Mouse (Mus musculus) cerebellum, adult 2 months (tissue): ENCODE data around the gene Slc30a4. TPM values are rescaled to one million over a fixed set of nuclear protein-coding genes. Genes with fewer than 3 reads are reported as not detected.

Source experiments
- DNase-seq, 2 experiments: peaks; one replicate each; pipeline ENCODE4 v3.0.0; 2021
- H3K27ac ChIP-seq: fragments of 200-500 bp; 2 replicates; pipeline ENCODE4 v1.5.1; 2012; ENCODE audit warnings: low read length, control low read depth, inconsistent platforms; ENCODE audit not compliant: insufficient read depth
- H3K27me3 ChIP-seq: fragments of 200-500 bp; 2 replicates; pipeline ENCODE4 v1.6.1; 2012; ENCODE audit warnings: inconsistent platforms, mild to moderate bottlenecking, low read length, moderate library complexity; ENCODE audit not compliant: control insufficient read depth, insufficient read depth
- H3K4me1 ChIP-seq: fragments of 200-500 bp; 2 replicates; pipeline ENCODE4 v1.6.1; 2011; ENCODE audit warnings: low read length; ENCODE audit not compliant: control insufficient read depth, insufficient read depth
- H3K4me3 ChIP-seq: fragments of 200-500 bp; replicated peaks from 2 replicates; pipeline ENCODE3; 2011; ENCODE audit warnings: mild to moderate bottlenecking, low read depth, low read length, control low read depth; ENCODE audit not compliant: insufficient read depth
- CTCF ChIP-seq: fragments of 200-500 bp; IDR thresholded peaks from 2 replicates; pipeline ENCODE4 v1.5.1; 2011; ENCODE audit warnings: low read depth, mild to moderate bottlenecking, control low read depth, low read length, moderate library complexity, borderline replicate concordance; ENCODE audit not compliant: insufficient read depth
- POLR2A ChIP-seq: fragments of 200-500 bp; IDR thresholded peaks from 2 replicates; pipeline ENCODE4 v1.6.1; 2011; ENCODE audit warnings: low read length, control low read depth, borderline replicate concordance; ENCODE audit not compliant: insufficient read depth
- WGBS: fragments of 180-500 bp; shearing (Covaris S2); methylation state at CpG from one replicate; pipeline ENCODE4 v1.1.7; 2018; 5-methylcytosine and 5-hydroxymethylcytosine counted together
- polyA plus RNA-seq: library from polyadenylated mRNA; depleted of rRNA; stranded (reverse); fragments of >200 nt; gene quantifications from 2 replicates; pipeline ENCODE4 v1.2.3, GENCODE M21; 2012; rRNA removed

The Slc30a4 gene
- polyA plus RNA-seq, 1 experiment, result 18.4 TPM

DNA sequence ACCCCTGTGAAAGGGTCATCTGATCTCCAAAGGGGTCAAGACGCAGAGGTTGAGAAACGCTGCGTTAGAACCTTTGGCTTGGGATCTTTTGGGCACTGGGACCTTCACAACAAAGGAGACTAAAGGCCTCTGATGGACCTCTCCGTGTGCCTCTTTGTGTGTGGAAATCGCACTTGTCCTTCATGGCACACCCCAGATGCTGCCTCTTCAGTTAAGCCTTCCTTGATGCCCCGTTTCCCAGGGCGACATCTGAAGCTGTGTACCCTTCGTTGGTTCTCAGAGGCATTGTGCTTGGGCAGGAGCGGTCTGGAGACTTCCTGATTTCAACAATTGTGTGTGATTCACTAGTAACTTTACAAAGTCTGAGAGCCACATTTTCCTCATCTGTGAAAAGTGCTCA is 45.7 kb downstream of the Slc30a4 start:
- WGBS, result 45% methylated on average over 9 of the region's 9 CpGs
- DNase-seq, result no peak
- Histone ChIP-seq H3K4me3 (no peak overlapping the region), H3K4me1 (no peaks in the 10 kb centered on the region), H3K27ac (no peak overlapping the region), H3K27me3 (no peaks in the 10 kb centered on the region)
- TF ChIP-seq POLR2A (no peak), CTCF (no peak)

DNA sequence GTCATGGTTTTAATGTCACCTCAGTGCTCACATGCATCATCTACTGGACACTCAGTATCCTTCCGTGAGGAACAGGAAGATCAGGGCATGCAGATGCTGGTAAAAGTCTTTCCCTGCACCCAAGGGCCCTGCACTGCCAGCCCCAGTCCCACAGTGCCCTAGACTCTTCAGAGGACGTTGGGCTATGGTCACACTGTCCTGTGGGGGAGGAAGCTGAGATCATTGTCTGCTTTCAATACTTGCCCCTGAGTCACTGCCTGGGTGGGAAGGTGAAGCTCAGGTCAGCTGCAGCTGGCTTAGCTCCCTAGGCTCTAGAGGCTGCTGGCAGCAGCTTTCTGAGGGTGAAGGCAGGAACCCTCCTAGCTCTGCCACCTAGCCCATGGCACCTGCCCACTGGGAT is 46.4 kb downstream of the Slc30a4 start:
- no peaks in the 10 kb centered on the region for H3K4me1 ChIP-seq
- 61% methylated on average over 2 of the region's 2 CpGs for WGBS
- no peak for DNase-seq
- TF ChIP-seq POLR2A (no peak), CTCF (no peak)
- H3K27ac ChIP-seq, result no peak overlapping the region
- H3K4me3 ChIP-seq, result no peak overlapping the region
- H3K27me3 ChIP-seq, result no peaks in the 10 kb centered on the region

DNA sequence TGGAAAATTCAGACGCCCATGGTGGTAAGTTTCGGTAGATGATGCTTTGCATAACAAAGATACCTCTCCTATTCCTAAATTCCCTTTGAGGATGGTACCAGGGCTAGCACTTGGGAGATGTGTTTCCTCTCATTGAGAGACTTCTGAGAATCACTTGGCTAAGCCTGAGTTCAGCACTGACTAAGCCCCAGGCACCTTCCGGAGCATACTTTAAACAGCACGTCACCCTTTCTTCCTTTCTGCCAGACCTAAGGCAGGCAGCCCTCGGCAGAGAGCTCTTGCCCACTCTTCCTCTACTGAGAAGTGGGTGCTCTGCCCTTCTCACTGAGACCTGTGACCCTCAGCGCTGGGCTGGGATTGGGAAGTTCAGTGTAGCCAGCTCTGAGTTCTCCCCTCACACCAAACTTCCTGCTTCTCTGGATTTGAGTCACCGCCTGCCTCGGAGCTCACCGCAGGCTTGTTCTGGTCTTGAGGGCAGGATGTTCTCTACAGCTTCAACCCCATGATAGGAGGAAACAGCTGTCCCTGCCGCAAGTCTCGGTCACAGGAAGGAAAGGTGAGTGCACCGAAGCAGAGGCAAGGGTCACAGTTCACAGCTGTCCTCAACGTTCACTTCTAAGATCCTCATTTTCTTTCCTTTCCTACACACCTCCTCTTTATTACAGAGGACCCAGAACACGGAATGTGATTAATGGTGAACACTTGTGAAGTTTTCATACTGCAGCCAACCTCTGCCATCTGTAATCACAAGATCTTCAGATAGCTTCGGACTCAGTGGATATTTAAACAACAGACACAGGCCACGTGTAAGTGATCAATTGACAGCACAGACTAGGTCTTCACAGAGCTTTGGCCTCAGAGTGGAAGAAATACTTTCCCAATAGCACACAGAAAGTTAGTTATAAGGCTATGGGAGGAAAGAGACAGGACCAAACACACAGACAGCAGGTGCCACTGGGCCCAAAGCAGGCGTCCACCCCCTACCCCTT is 50.1 kb downstream of the Slc30a4 start:
- TF ChIP-seq POLR2A (no peak), CTCF (no peak)
- DNase-seq, result no peak
- no peaks in the 10 kb centered on the region for H3K4me1 ChIP-seq
- H3K4me3 ChIP-seq, result no peak overlapping the region
- 75% methylated on average over 17 of the region's 17 CpGs for WGBS
- H3K27me3 ChIP-seq, result no peaks in the 10 kb centered on the region
- H3K27ac ChIP-seq, result no peak overlapping the region

DNA sequence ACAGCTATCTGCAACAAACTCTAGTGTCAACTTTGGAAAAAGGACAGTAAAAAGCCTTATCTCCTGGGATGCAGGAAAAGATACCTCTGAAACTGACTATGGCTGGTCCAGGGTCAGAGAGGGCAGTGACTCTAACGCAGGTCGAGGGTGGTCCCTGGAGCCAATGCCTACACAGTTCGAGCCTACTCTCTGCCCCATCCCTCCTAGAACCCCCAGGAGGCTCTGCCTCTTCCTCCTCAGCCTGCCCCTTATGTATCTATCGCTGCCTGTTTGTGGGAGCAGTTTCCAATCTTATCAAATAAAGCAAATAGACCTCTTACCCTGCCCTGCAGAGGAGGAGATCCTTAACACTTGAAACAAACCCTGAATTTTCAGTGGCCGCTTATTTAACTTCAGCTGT is 63.8 kb downstream of the Slc30a4 start:
- no peaks in the 10 kb centered on the region for H3K27me3 ChIP-seq
- H3K4me1 ChIP-seq, result no peaks in the 10 kb centered on the region
- TF ChIP-seq CTCF (no peak), POLR2A (no peak)
- H3K27ac ChIP-seq, result no peak overlapping the region
- DNase-seq, result no peak
- 69% methylated on average over 5 of the region's 5 CpGs for WGBS
- no peak overlapping the region for H3K4me3 ChIP-seq

DNA sequence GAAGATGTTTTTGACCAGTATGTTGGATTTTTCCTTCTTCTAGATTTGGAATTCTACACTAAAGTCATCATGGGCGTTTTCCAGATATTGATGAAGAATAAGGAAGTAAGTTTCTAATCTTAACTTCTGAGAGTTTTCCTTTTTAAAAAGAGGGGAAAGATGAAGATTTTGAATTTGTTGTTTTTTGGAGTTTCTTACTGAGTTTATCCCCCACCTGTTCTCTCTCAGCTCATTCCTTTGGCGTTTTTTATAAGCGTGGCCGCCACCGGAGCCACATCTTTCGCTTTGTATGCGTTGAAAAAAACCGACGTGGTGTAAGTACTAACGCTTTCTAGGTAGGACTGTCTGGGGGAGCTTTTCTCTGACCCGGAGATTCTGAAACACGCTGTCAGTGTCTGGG is 64.4 kb downstream of the Slc30a4 start:
- Histone ChIP-seq H3K4me3 (peak overlapping the region; percentile 44), H3K27me3 (no peaks in the 10 kb centered on the region), H3K4me1 (no peaks in the 10 kb centered on the region), H3K27ac (no peak overlapping the region)
- TF ChIP-seq CTCF, result no peak
- no peak for TF ChIP-seq POLR2A
- WGBS, result 41% methylated on average over 12 of the region's 12 CpGs
- DNase-seq, result no peak

DNA sequence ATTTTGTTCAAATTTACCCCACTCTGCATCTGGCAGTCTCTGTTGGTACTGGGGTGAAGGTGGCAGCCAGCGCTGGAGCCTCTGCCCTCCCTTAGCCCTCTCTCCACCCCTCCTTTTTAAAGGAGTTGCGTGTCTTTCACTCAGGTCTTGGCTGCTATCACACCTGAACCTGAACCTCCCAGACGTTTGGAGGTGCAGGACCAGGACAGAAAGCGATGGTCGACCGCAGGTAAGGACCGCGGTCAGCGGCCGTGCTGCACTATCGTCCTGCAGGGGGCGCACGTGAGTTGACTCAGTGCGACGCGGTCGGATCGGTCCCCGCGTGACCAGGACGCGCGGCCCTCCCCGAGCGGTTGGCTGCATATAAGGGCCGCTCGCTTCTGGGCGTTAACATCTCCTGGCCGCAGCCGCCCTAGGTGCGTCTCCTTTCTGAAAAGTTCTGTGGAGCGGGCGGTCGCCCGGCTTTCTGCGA is 64.9 kb downstream of the Slc30a4 start:
- no peaks in the 10 kb centered on the region for H3K27me3 ChIP-seq
- H3K4me1 ChIP-seq, result no peaks in the 10 kb centered on the region
- DNase-seq, result peak; percentile 62 to 76
- no peak for TF ChIP-seq POLR2A
- peak; percentile 83 for TF ChIP-seq CTCF
- peak overlapping the region; percentile 44 for H3K4me3 ChIP-seq
- H3K27ac ChIP-seq, result no peak overlapping the region
- WGBS, result 1% methylated on average over 36 of the region's 36 CpGs

DNA sequence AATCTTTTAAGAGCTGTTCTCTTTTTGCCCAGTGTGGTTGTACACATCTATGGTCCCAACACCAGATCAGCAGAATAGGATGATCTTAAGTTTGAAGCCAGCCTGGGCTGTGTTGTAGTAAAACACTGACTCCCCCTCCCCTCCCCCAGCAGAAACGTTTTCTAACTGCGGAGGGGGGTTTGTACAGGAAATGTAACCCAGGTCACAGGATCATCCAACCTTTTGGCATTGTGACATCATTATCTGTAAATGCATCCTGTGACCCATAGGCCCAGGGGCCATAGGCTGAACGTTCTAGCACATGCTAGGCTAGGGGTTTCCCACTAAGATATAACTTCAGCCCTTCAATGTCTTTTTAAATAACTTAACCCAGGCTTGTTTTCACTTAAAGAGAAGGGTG is 65.8 kb downstream of the Slc30a4 start, which contains the start of gene AA467197:
Gene AA467197, plus strand, starts transcription at position 301 of the 400 bp plus-strand sequence.
- no peaks in the 10 kb centered on the region for H3K27me3 ChIP-seq
- 65% methylated on average over 3 of the region's 3 CpGs for WGBS
- TF ChIP-seq POLR2A (no peak), CTCF (no peak)
- peak within 1 kb of the TSS; percentile 44 for H3K4me3 ChIP-seq
- peaks cover 2% of the 10 kb centered on the region; the same call in 1 of the 2 replicates for H3K4me1 ChIP-seq
- DNase-seq, result no peak
- no peak within 1 kb of the TSS for H3K27ac ChIP-seq

Other genes with a start within 250 kb of the Slc30a4 start
- gene Gm14085, start 217.7 kb downstream of the Slc30a4 start, polyA plus RNA-seq, result not detected in 2 replicates
- 164 and 201 TPM in 2 replicates for gene Gatm, start 91.4 kb downstream of the Slc30a4 start, polyA plus RNA-seq
- 0.67 and 0.81 TPM in 2 replicates for gene AA467197, start 65.7 kb downstream of the Slc30a4 start, polyA plus RNA-seq
- gene Bloc1s6, start 35.8 kb upstream of the Slc30a4 start, polyA plus RNA-seq, result 27.3 and 28.1 TPM in 2 replicates
- 7.3 and 8.4 TPM in 2 replicates for gene Sqor, start 62.6 kb upstream of the Slc30a4 start, polyA plus RNA-seq